Mouse (Mus musculus) liver, postnatal 0 days (tissue): ENCODE measurements around the gene Ccdc62.

Experiments used
- CTCF ChIP-seq: sonication (generic); IDR thresholded peaks from 2 replicates; pipeline ENCODE4 v1.5.1; 2016; ENCODE audit warnings: antibody characterized with exemption, low read depth
- EP300 ChIP-seq: IDR thresholded peaks from 2 replicates; pipeline ENCODE4 v1.6.1; 2016; ENCODE audit warnings: antibody characterized with exemption, low read depth, mild to moderate bottlenecking

GRCm38 (mm10) chr5:123906976-123907630 is 23.4 kb upstream of the Ccdc62 start, which contains the start of gene Denr:
- TF ChIP-seq CTCF (peak; percentile 99), EP300 (peak; percentile 97)
